Mouse (Mus musculus) G1E (cell line): ENCODE measurements around the gene Igsf9b. TPM values are rescaled to one million over a fixed set of nuclear protein-coding genes. Genes with fewer than 3 reads are reported as not detected.
A peak's percentile ranks its signal among the peaks of the same experiment; 100 is the strongest.

Source experiments
- ATAC-seq: 2 replicates; pipeline ENCODE4 v1.8.0; 2016; ENCODE audit warnings: mild to moderate bottlenecking; ENCODE audit not compliant: insufficient number of reproducible peaks, poor library complexity, low FRiP score, severe bottlenecking; ENCODE audit errors: extremely low read depth
- DNase-seq: peaks from one replicate; pipeline ENCODE4 v3.0.0; 2012; ENCODE audit warnings: low spot score
- H3K27me3 ChIP-seq: 2 replicates; pipeline ENCODE4 v1.6.1; 2012; ENCODE audit warnings: mild to moderate bottlenecking, low read length, inconsistent platforms; ENCODE audit not compliant: insufficient read depth
- H3K36me3 ChIP-seq: replicated peaks from 2 replicates; pipeline ENCODE3; 2012; ENCODE audit warnings: mild to moderate bottlenecking, inconsistent platforms
- H3K4me1 ChIP-seq: 2 replicates; pipeline ENCODE4 v1.6.1; 2012; ENCODE audit warnings: low read depth, low read length, inconsistent platforms, mixed read lengths; ENCODE audit not compliant: insufficient read depth
- H3K4me3 ChIP-seq: 2 replicates; pipeline ENCODE4 v1.5.1; 2012; ENCODE audit warnings: low read depth, mild to moderate bottlenecking, inconsistent platforms, low read length, moderate library complexity, mixed read lengths
- H3K9me3 ChIP-seq: replicated peaks from 2 replicates; pipeline ENCODE4 v1.6.1; 2012; ENCODE audit warnings: inconsistent platforms
- CTCF ChIP-seq: IDR thresholded peaks from 2 replicates; pipeline ENCODE4 v1.5.1; 2012; ENCODE audit warnings: low read depth, low read length, inconsistent platforms, mixed read lengths
- GATA1 ChIP-seq: IDR thresholded peaks from 2 replicates; pipeline ENCODE4 v1.6.1; 2012; ENCODE audit warnings: borderline replicate concordance, low read length, inconsistent platforms, mixed read lengths
- GATA2 ChIP-seq: IDR thresholded peaks from 2 replicates; pipeline ENCODE4 v1.6.1; 2012; ENCODE audit warnings: low read depth, low read length, inconsistent platforms, borderline replicate concordance
- POLR2AphosphoS5 ChIP-seq: IDR thresholded peaks from 2 replicates; pipeline ENCODE4 v1.6.1; 2012; ENCODE audit warnings: low read depth, low read length, inconsistent platforms; ENCODE audit not compliant: insufficient replicate concordance
- TAL1 ChIP-seq: conservative IDR thresholded peaks from 2 replicates; pipeline ENCODE4 v1.6.1; 2012; ENCODE audit warnings: low read depth, low read length, inconsistent platforms, mixed read lengths
- polyA plus RNA-seq: library from polyadenylated mRNA; stranded (reverse); fragments of >175 nt; gene quantifications from 2 replicates; pipeline ENCODE4 v1.2.3, GENCODE M21; 2012
- total RNA-seq, 2 experiments: library from RNA; stranded (forward) in 1 of 2; stranded (reverse) in 1 of 2; fragments of 200-1000 nt in 1 of 2; fragments of >200 nt in 1 of 2; fragmentation: Nextera tagmentation in 1 of 2; gene quantifications; 2 replicates each; pipeline ENCODE4 v1.2.3; 2014 to 2017

Gene Igsf9b
- total and polyA plus RNA-seq, 3 experiments, result 0.11 TPM; not detected in 2

DNA sequence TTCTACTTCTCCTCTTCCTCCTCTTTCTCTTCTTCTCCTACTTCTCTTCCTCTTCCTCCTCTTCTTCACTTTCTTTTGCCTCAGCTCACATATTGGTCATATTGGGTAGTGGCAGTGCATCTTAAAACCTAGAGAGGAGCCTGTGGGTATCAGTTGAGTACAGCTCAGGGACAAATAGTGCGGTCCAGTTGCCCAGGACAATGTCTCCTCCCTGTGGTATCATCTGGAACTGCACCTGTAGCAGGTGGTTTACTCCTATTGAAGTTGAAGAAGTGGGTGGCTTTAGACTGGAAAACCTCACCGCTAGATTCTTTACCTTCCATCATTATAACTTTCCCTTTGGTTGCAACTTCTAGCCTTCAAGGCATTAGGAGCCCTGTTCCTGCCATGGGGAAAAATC lies 26.9 kb downstream of the Igsf9b start:
- no peaks in the 10 kb centered on the region for H3K4me1 ChIP-seq
- H3K4me3 ChIP-seq, result no peak overlapping the region
- peaks cover 34% of the 10 kb centered on the region for H3K9me3 ChIP-seq
- H3K36me3 ChIP-seq, result no peaks in the 10 kb centered on the region
- ATAC-seq (no peak), DNase-seq (no peak)
- TF ChIP-seq POLR2AphosphoS5, result no peak
- TF ChIP-seq CTCF, result 0 out of 2 replicates have a peak, but pooled peaks have one; percentile 15
- no peak for TF ChIP-seq GATA1
- TF ChIP-seq GATA2, result no peak
- H3K27me3 ChIP-seq, result no peaks in the 10 kb centered on the region; the same call in 1 of the 2 replicates

DNA sequence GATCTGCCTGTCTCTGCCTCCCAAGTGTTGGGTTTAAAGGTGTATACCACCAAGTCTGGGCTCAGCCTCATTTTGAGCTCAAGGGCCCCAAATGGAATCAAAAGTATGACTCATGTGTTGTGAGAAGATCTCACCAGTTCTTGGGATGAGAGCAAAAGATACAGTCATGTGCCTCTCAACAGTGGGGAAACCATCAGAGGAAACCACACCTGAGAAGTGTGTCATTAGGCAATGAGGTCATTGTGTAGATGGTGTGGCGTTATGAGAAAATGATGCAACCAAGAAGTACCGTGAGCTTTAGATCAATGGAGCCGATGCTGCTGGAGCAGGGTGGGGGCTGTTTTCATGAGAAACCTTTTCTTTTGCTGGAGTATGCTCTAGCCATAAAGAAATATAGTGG lies 28.6 kb downstream of the Igsf9b start:
- Histone ChIP-seq H3K4me3 (no peak overlapping the region), H3K36me3 (no peaks in the 10 kb centered on the region)

DNA sequence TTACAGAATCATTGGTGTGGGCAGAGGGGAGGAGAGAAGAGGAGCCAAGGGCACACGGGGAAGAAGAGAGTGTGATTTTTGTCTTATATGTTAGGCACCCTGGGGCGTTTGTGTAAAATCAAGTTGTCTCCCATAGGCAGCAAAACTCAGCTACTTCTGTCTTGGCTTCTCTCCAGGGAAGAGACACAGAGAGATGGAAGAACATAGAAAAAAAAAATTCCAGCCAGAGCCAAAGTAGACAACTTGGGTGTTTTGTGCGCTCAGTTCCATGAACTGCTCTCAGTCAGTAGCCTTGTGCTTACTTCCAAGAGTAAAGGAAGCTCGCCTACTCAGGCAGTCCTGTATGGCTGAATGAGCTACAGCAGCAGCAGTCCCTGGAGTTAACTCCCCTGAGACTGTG lies 31.4 kb downstream of the Igsf9b start:
- H3K9me3 ChIP-seq, result peaks cover 34% of the 10 kb centered on the region
- no peaks in the 10 kb centered on the region for H3K36me3 ChIP-seq
- no peaks in the 10 kb centered on the region for H3K27me3 ChIP-seq
- H3K4me3 ChIP-seq, result no peak overlapping the region
- no peak for ATAC-seq
- H3K4me1 ChIP-seq, result no peaks in the 10 kb centered on the region
- DNase-seq, result no peak
- TF ChIP-seq GATA1 (no peak), CTCF (no peak), POLR2AphosphoS5 (no peak), TAL1 (no peak), GATA2 (no peak)

More for the DNA sequence above, 28.6 kb downstream of the Igsf9b start:
- Histone ChIP-seq H3K9me3 (peaks cover 32% of the 10 kb centered on the region), H3K27me3 (no peaks in the 10 kb centered on the region; the same call in 1 of the 2 replicates), H3K4me1 (no peaks in the 10 kb centered on the region)
- TF ChIP-seq TAL1, result no peak
- TF ChIP-seq CTCF, result no peak
- no peak for TF ChIP-seq POLR2AphosphoS5
- TF ChIP-seq GATA1, result no peak
- TF ChIP-seq GATA2, result no peak
- DNase-seq, result no peak
- ATAC-seq, result no peak

DNA sequence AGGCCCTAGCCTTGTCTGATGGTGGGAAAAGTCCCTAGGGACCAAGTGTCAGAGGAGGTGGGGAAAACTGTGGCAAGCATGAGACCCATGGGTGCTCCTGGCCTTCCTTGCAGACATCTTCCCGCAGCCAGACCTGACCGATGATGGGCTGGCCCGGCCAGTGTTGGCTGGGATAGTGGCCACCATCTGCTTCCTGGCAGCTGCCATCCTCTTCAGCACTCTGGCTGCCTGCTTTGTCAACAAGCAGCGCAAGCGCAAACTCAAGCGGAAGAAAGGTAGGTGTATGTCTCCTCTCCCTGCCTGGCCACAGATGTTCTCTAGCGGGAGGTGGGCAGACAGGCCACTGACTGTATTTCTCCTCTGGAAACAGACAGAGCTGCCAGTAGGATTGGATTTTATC lies 32.5 kb downstream of the Igsf9b start:
- Histone ChIP-seq H3K27me3 (no peaks in the 10 kb centered on the region), H3K9me3 (peaks cover 39% of the 10 kb centered on the region), H3K4me3 (no peak overlapping the region), H3K36me3 (no peaks in the 10 kb centered on the region), H3K4me1 (no peaks in the 10 kb centered on the region)
- TF ChIP-seq GATA1, result no peak
- no peak for TF ChIP-seq GATA2
- no peak for TF ChIP-seq TAL1
- no peak for TF ChIP-seq POLR2AphosphoS5
- no peak for TF ChIP-seq CTCF
- no peak for DNase-seq
- ATAC-seq, result no peak

DNA sequence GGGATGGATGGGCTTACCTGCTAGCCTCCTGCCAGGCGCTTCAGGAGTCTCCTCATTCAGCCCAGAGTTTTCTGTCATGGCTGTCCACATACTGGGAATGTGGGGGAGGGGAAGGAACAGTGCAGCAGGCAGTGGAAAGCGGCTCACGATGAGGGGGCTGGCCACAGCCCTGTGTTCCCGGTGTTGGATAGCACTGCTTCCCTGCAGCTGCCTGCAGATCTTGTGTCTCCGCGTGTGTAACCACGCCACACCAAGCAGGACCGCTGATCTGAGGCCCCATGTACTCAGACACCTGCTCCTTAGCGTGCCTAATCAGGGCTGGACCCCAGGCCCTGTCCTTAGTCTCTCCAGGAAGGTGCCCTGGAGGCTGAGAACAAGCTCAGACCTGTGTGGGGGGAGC lies 35.9 kb downstream of the Igsf9b start:
- TF ChIP-seq GATA1 (no peak), CTCF (no peak), POLR2AphosphoS5 (no peak), GATA2 (no peak), TAL1 (no peak)
- H3K4me3 ChIP-seq, result no peak overlapping the region
- no peaks in the 10 kb centered on the region for H3K36me3 ChIP-seq
- H3K9me3 ChIP-seq, result peaks cover 36% of the 10 kb centered on the region
- H3K4me1 ChIP-seq, result no peaks in the 10 kb centered on the region
- ATAC-seq (no peak), DNase-seq (no peak)
- no peaks in the 10 kb centered on the region for H3K27me3 ChIP-seq

DNA sequence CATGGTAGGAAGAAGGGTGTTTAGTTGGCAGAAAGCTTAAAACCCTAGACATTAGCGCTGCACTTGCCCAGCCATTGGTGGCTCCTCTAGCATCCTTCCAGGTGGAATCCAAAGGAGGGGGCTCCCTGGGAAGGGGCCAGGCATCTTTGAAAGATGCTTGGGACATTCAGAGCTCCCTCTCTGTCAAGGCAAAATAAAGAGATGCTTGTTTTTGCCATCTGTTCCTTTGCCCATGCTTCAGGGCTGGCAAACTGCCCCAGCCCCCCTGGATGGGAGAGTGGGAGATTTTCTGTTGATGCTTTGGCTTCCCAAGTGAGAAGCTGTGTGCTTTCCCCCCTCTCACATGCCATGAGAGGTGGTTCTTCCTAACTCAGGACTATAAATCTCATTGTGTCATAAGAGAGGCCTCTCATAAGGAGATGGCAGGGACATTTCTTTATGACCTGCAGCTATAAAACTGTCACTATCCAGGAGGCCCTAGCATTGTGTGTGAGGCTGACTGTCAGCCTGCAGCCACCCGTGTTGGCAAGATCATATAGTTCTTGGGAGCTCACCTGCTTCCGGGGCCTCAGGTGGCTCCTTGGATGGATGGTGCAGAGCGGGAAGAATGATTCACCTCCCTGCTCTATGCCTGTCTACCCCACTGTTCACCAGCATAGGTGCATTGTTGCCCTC lies 38.1 kb downstream of the Igsf9b start:
- DNase-seq (no peak), ATAC-seq (no peak)
- H3K9me3 ChIP-seq, result peaks cover 34% of the 10 kb centered on the region
- no peaks in the 10 kb centered on the region for H3K36me3 ChIP-seq
- no peak overlapping the region for H3K4me3 ChIP-seq
- no peaks in the 10 kb centered on the region for H3K27me3 ChIP-seq
- TF ChIP-seq TAL1, result no peak
- TF ChIP-seq CTCF, result no peak
- TF ChIP-seq GATA2, result no peak
- TF ChIP-seq GATA1, result no peak
- TF ChIP-seq POLR2AphosphoS5, result no peak
- no peaks in the 10 kb centered on the region for H3K4me1 ChIP-seq
